Mouse (Mus musculus): ENCODE measurements around the gene Micall2. TPM values are rescaled to one million over a fixed set of nuclear protein-coding genes. Genes with fewer than 3 reads are reported as not detected.
"Not testable (repeated sequence)": the region's sequence is repeated elsewhere in the genome, so short reads cannot be mapped to it uniquely, and the experiment has no call there.

The Micall2 gene
- polyA plus RNA-seq, 1 experiment from 2014 or later = 7.7 TPM

DNA sequence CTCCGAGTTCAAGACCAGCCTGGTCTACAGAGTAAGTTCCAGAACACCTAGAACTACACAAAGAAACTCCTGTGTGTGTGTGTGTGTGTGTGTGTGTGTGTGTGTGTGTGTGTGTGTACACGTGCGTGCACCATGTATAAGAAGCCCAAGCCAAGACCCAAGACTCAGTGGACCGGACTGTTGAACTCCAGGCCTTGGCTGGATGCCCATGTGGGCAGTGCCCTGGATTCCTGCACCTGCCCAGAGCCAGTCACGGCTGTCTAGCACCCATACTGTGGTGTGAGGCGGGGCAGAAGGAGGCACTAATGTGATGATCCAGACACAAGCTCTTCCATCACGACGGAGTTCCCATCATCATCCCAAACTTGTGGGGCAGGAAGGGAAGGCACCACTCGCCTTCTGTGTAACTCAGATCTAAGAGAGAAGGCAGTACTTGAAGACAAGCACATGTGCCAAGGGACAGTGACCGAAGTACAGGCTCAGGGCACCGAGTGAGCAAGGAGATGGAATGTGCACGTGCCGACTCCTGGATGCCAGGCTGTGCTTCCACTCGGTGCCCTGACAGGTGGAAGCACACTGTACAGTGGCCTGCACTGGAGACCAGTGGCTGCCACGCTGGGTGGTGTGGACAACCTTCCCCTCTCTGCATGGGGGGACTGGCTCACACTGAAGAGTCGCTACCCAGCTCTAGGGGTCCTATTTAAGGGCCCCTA, 13.4 kb upstream of the Micall2 start:
- H3K36me3 ChIP-seq = peaks cover 43% of the 10 kb centered on the region
- no peak for ATAC-seq (ENCODE audit: insufficient number of reproducible peaks, low FRiP score, low TSS enrichment, low read depth)
- no peak overlapping the region for H3K27ac ChIP-seq (replicated peaks)
- no peak overlapping the region for H3K4me2 ChIP-seq (replicated peaks)
- no peak overlapping the region for H3K9ac ChIP-seq
- no peaks in the 10 kb centered on the region for H3K27me3 ChIP-seq
- no peak overlapping the region for H3K4me3 ChIP-seq (replicated peaks)
- 82% methylated on average over 16 of the region's 16 CpGs for WGBS
- H3K9me3 ChIP-seq (replicated peaks) = no peaks in the 10 kb centered on the region
- no peaks in the 10 kb centered on the region for H3K4me1 ChIP-seq

DNA sequence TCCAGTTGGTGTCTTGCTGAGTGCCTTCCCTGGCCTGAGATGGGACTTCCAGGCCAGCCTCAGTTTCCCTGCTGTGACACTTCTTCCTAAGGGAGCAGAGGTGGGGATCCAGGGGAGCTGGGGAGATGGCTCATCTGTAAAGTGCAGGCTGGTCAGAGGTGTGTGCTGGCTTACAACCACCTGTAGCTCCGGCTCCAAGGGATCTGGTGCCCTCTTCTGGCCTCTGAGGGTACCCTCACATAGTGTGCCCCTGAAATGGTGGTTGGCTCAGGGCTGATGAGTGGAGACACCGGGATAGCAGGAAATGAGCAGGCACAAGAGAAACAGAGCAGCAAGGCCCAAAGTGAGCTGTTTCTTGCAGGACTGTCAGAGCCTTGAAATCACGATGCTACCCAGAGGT, 9.6 kb upstream of the Micall2 start:
- H3K36me3 ChIP-seq = peaks cover 9% of the 10 kb centered on the region
- H3K4me2 ChIP-seq (replicated peaks) = no peak overlapping the region
- H3K4me3 ChIP-seq (replicated peaks) = no peak overlapping the region
- H3K9ac ChIP-seq = no peak overlapping the region
- no peaks in the 10 kb centered on the region for H3K27me3 ChIP-seq
- H3K4me1 ChIP-seq = no peaks in the 10 kb centered on the region
- no peak overlapping the region for H3K27ac ChIP-seq (replicated peaks)
- peak; percentile 61; the same call in 1 of the 2 replicates for ATAC-seq (ENCODE audit: insufficient number of reproducible peaks, low FRiP score, low TSS enrichment, low read depth)
- no peaks in the 10 kb centered on the region for H3K9me3 ChIP-seq (replicated peaks)
- 3% methylated on average over 3 of the region's 3 CpGs for WGBS

GRCm38 (mm10) chr5:139742640-139743039, 6.5 kb upstream of the Micall2 start:
- ATAC-seq (ENCODE audit: insufficient number of reproducible peaks, low FRiP score, low TSS enrichment, low read depth); H3K27me3 ChIP-seq; H3K9ac ChIP-seq; H3K27ac ChIP-seq (replicated peaks); H3K4me2 ChIP-seq (replicated peaks); H3K4me1 ChIP-seq; H3K9me3 ChIP-seq (replicated peaks); H3K4me3 ChIP-seq (replicated peaks); H3K36me3 ChIP-seq: not testable (repeated sequence)
- 30% methylated on average over 3 of the region's 3 CpGs for WGBS

GRCm38 (mm10) chr5:139738592-139739315, 2.6 kb upstream of the Micall2 start:
- no peak for ATAC-seq (ENCODE audit: insufficient number of reproducible peaks, low FRiP score, low TSS enrichment, low read depth)
- no peak overlapping the region for H3K9ac ChIP-seq
- no peaks in the 10 kb centered on the region for H3K9me3 ChIP-seq (replicated peaks)
- no peaks in the 10 kb centered on the region for H3K27me3 ChIP-seq
- no peaks in the 10 kb centered on the region for H3K36me3 ChIP-seq
- WGBS = 70% methylated on average over 7 of the region's 7 CpGs
- H3K27ac ChIP-seq (replicated peaks) = no peak overlapping the region
- H3K4me1 ChIP-seq = peaks cover 38% of the 10 kb centered on the region
- no peak overlapping the region for H3K4me3 ChIP-seq (replicated peaks)
- no peak overlapping the region for H3K4me2 ChIP-seq (replicated peaks)

DNA sequence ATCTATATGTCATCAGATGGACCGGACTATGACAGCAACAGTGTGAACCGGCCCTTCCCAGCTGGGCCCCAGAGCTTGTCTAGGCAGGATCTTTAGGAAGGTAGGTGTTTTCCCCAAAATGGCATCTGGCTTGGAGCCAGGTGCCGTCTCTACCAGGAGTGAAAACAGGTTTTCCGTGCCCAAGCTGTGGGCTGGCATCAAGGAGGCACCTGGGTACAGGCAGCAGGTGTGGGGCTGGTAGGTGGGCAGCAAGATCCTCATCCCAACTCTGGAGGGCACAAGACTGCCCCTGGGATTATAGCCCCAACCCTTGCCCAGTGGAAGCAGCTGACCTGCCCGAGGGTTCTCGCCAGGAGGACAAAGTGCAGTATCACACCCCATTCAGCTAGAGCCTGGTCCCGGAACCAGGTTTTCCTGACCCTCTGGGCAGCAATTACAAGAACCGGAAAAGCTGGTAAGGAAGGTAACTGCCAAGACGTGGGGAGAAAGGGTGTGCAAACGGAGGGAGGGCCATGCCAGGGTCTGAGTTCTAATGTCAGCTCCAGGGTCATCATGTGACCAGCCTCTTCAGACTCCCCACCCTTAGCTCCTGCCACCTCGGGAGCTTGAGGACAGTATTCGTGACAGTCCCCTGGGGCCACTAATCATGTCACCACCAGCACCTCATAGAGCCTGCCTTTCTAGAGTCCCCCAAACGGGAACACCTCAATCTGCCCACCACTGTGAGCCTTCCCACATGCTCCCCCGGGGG, 1.9 kb upstream of the Micall2 start:
- Histone ChIP-seq H3K9me3 (replicated peaks) (no peaks in the 10 kb centered on the region), H3K4me1 (peaks cover 43% of the 10 kb centered on the region), H3K4me2 (replicated peaks) (0 out of 2 replicates have a peak overlapping the region, but pooled peaks have one; percentile 12), H3K9ac (no peak overlapping the region), H3K27ac (replicated peaks) (peak overlapping the region; percentile 86), H3K27me3 (no peaks in the 10 kb centered on the region), H3K4me3 (replicated peaks) (no peak overlapping the region), H3K36me3 (no peaks in the 10 kb centered on the region)
- ATAC-seq (ENCODE audit: insufficient number of reproducible peaks, low FRiP score, low TSS enrichment, low read depth) = no peak
- 62% methylated on average over 14 of the region's 14 CpGs for whole genome bisulfite sequencing

GRCm38 (mm10) chr5:139736504-139736940, 386 bp upstream of the Micall2 start:
- Histone ChIP-seq H3K9ac (no peak overlapping the region), H3K4me2 (replicated peaks) (peak overlapping the region; percentile 96), H3K4me1 (peaks cover 53% of the 10 kb centered on the region), H3K4me3 (replicated peaks) (peak overlapping the region; percentile 57), H3K27me3 (no peaks in the 10 kb centered on the region), H3K9me3 (replicated peaks) (no peaks in the 10 kb centered on the region), H3K27ac (replicated peaks) (peak overlapping the region; percentile 86), H3K36me3 (no peaks in the 10 kb centered on the region)
- WGBS = 8% methylated on average over 10 of the region's 10 CpGs
- peak; percentile 56 for ATAC-seq (ENCODE audit: insufficient number of reproducible peaks, low FRiP score, low TSS enrichment, low read depth)

DNA sequence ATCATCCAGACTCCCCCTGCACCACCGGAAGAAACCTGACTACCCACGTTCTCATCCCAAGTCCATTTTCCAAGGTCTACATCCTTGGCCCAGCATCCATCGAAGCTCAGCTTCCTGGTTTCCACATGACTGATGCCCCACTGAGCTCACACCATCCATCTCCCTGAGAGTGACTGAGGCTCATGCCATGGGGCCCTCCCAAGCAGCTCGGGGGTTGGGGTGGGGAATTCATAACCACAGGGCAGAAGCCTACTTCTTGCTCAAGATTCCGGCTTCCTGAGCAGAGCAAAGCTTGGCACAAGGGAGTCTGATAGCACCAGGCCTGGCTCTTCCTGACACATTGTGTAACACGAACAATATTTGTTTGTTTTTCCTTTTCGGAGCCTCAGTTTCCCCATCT, 1.4 kb downstream of the Micall2 start:
- Histone ChIP-seq H3K27me3 (no peaks in the 10 kb centered on the region), H3K9ac (no peak overlapping the region), H3K4me1 (peaks cover 70% of the 10 kb centered on the region), H3K27ac (replicated peaks) (no peak overlapping the region), H3K4me2 (replicated peaks) (peak overlapping the region; percentile 96), H3K9me3 (replicated peaks) (no peaks in the 10 kb centered on the region), H3K4me3 (replicated peaks) (no peak overlapping the region; the same call in 1 of the 2 replicates), H3K36me3 (no peaks in the 10 kb centered on the region)
- ATAC-seq (ENCODE audit: insufficient number of reproducible peaks, low FRiP score, low TSS enrichment, low read depth) = no peak
- WGBS = 67% methylated on average over 7 of the region's 7 CpGs

DNA sequence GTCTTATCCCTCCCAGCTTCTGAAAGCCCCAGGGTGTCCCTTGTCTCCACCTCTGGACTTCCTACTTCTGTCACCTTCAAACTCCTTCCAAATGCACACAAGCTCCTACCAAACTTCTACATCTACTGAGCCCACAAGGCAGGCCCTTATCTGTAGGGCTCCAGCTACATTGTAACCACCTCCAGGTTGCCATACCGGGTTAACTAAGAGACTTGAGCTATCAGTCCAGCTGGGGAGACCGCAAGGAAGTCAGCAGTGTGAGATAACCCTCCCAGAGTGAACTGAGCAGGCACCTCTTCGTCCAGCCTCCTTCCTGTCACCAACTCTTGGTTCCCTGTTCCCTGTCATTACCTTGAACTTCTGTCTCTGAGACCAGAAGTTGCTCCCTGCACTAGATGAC, 2.1 kb downstream of the Micall2 start:
- Histone ChIP-seq H3K27me3 (no peaks in the 10 kb centered on the region), H3K4me2 (replicated peaks) (no peak overlapping the region), H3K36me3 (no peaks in the 10 kb centered on the region), H3K27ac (replicated peaks) (no peak overlapping the region), H3K4me3 (replicated peaks) (no peak overlapping the region), H3K9me3 (replicated peaks) (no peaks in the 10 kb centered on the region), H3K4me1 (peaks cover 70% of the 10 kb centered on the region), H3K9ac (no peak overlapping the region)
- 78% methylated on average over 3 of the region's 3 CpGs for WGBS
- no peak for ATAC-seq (ENCODE audit: insufficient number of reproducible peaks, low FRiP score, low TSS enrichment, low read depth)

DNA sequence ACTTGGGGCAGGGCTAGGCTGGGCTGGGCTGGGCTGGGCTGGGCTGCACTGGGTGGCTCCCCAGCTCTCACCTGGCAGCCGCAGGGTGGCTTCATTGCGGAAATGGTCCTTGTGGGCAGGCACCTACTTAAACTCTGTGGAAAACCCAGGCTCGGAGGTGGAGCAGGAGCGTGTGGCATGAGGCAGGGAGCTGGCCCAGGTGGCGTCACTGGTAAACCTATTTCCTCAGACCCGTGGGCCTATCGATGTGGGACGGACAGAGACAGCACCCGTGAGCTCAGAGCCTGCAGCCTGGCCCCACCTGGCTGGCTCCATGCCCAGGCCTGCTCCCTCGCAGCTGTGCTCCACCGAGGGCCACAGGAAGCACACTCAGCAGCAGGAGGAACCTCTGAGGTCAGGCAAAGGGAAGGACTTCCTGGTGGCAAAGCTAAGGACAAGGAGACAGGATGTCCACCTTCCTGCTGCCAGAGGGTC, 3.5 kb downstream of the Micall2 start:
- 40% methylated on average over 11 of the region's 11 CpGs for WGBS
- peak overlapping the region; percentile 25 for H3K4me2 ChIP-seq (replicated peaks)
- no peak overlapping the region for H3K4me3 ChIP-seq (replicated peaks)
- no peaks in the 10 kb centered on the region for H3K27me3 ChIP-seq
- no peak for ATAC-seq (ENCODE audit: insufficient number of reproducible peaks, low FRiP score, low TSS enrichment, low read depth)
- peak overlapping the region; percentile 48 for H3K27ac ChIP-seq (replicated peaks)
- no peaks in the 10 kb centered on the region for H3K36me3 ChIP-seq
- H3K9me3 ChIP-seq (replicated peaks) = no peaks in the 10 kb centered on the region
- peaks cover 65% of the 10 kb centered on the region for H3K4me1 ChIP-seq
- no peak overlapping the region for H3K9ac ChIP-seq

GRCm38 (mm10) chr5:139730712-139731486, 5.2 kb downstream of the Micall2 start:
- Histone ChIP-seq H3K27ac (replicated peaks) (peak overlapping the region; percentile 73), H3K36me3 (no peaks in the 10 kb centered on the region), H3K27me3 (no peaks in the 10 kb centered on the region), H3K4me3 (replicated peaks) (no peak overlapping the region), H3K4me1 (peaks cover 52% of the 10 kb centered on the region), H3K9me3 (replicated peaks) (no peaks in the 10 kb centered on the region), H3K4me2 (replicated peaks) (0 out of 2 replicates have a peak overlapping the region, but pooled peaks have one; percentile 8), H3K9ac (0 out of 2 replicates have a peak overlapping the region, but pooled peaks have one; percentile 2)
- 19% methylated on average over 8 of the region's 8 CpGs for WGBS
- no peak for ATAC-seq (ENCODE audit: insufficient number of reproducible peaks, low FRiP score, low TSS enrichment, low read depth)
